Mouse (Mus musculus): ENCODE data around the gene Slc7a15.

Gene Slc7a15

DNA sequence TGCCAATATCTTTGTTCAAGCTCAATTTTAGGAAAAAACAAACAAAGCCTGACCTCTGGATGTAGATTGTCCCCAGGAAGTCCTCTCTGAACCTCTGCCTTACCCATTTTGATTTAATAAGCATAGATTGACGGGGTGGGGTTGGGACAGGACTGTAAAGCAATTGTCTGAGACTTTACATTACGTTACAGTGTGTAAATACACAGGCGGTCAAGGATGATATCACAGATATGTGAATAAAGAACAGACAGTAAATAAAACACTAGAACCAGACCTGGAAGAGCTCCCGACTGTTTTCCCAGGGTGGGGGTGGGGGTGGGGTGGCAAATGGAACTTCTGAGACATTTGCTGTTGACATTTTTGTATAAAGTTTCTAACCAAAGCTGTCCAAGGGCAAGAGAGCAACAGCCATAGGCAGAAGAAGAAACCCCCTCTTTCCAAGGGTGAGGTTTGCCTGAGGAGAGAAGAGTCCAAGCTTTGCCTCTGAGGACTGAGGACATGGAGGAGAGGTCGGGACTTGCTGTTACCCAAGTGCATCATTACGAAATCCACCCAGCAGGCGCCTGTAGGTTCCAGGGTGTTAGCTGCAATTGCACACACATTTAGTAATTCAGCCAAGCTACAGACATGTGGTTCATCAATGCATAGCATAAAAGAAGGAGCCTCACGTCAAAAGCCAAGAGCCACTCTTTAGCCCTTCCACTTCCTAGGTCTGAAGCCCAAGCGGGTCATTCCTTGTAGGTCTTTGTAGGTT lies 91.7 kb downstream of the Slc7a15 start:
- DNase-seq (ENCODE audit: low spot score): no peak

DNA sequence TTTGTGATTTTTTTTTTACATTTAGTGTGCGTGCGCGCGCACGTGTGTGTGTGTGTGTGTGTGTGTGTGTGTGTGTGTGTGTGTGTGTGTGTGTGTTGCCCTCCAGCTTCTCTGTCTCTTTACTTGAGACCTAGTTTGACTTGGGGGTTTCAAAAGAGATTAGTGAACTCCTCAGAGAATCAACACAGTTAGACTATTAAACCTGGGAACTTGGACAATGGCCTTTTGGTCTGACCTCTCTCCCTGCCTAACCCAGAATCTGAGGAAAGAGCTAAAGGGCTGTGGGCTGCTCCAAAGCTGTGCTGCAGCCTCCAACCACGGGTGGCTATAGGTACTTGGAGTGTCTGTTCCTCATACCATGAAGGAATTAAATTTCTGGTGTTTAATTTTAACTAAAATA lies 94.7 kb downstream of the Slc7a15 start:
- no peak for DNase-seq (ENCODE audit: low spot score)

DNA sequence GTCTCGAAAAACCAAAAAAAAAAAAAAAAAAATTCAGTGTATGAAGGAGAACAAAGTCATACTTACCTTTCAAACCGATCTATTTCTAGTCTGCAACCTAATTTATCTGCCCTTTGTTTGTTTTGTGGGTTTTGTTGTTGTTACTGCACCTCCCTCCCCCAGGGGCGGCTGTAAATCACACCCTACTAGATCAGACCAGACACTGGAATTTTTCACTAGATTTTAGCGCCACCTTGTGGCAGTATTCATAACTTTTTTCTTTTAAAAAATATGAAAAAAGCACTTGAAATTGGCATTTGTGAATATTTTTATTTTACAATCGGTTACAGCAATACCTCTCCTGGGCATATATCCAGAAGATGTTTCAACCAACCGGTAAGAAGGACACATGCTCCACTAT lies 96.3 kb downstream of the Slc7a15 start:
- DNase-seq (ENCODE audit: low spot score): peak; percentile 55

DNA sequence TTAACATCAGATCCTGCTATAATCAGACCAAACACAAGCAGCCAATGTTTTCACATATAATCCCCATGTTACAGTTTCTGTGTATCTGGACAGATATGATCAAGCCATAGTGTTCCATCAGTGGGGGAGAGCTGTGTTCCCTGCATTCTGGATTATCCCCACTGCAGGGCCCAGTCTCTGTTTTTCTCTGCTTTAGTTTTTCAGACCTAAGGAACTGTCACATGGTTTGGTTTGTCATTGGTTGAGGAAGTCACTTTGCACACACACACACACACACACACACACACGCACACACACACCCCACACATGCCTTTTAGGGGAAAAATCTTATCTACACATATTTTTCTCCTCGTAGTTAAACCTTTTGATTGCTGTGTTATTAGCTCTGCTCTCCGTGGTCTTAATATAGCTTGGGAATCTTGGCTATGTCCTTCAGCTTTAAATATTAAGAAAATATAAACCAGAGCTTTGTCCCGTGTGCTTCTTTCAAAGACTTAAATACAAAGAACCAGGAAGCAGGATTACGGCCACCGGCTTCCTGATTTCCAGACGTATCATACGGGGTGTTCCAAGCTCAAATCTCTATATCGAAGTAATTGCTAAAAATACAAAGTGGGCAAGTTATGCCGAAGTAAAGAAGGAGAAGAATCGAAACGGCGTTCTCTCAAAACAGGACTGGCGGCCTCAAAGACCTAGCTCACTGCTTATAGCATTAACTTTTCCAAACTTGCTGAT lies 97.1 kb downstream of the Slc7a15 start:
- DNase-seq (ENCODE audit: low spot score): no peak

DNA sequence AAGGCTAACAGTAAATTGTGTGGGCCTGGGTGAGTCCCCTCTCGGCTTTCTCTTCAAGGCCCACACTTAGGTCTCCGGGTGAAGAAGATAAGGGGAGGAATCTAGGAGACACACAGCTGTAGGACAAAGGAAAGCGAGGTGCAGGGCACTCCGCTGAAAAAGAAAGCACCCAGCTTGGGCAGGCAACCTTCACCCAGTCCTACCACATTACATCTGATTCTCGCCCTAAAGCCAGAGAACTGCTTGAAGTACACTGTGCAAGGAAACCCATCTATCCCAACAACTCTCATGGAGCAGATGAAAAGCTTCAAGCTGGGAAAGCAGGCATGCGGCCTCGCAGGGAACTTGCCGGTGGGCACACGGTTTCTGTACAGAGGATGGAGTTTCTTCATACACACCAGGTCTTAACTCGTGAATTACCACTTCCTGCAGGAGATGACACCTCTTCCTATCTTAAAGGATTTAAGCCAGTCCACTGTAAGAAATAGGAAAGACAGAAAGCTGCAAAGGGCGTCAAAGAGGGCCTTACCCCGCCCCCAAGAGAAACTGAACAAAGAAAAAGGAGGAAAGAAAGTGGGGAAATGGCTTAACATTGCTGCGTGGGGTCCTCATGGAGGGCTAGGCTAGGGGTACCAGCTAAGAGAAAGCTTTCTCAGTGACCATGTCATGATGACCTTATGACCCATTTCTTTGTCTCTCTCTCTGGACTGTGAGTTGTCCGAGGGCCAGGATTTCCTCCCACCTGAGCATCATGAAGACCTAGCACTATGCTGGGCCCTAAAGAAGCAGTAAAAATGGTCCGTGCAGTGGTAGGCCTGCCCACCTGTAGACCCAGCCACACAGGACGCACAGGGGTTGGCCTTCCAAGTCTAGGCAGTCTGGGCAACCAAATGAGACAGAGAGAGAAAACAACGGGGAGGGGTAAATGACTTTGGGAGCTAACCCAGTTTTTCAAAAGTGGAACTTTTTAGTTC lies 98.0 kb downstream of the Slc7a15 start:
- DNase-seq (ENCODE audit: low spot score): no peak

DNA sequence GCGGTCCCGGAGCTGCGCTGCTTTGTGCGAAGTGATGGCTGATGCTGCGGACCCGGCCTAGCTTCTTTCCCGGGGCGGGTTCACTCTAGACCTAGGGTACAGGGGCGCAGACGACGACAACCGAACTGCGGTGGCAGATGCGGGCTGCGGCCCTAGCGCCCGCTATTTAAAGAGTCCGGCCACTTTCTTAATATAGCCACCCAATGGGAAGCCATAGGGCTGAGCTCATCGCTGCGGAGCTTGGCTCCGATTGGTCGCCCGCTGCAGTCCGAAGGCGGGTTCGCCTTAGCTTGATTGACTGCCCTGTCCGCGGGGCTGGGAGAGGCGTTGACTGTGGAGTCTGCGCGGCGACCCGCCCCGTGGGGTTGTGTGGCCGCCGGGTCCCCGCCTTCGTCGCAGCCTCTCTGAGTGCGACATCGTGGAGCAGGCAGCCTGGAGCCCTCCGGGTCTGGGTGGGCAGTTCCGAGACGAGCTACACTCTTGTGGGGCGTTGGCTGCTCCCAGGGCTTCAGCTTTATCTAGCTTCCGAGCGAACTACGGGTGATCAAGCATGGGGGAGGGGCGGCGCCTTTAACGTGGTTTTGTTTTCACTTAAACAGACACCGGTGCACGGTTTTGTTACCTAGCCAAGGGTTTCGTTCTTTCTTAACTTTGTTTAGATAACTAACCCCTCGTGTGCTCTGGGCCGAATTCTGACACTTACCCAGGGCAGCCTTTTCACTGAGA lies 98.8 kb downstream of the Slc7a15 start, which contains the start of gene Rhob:
Gene Rhob (minus strand): TSS at position 139 of the 726 bp plus-strand sequence.
- DNase-seq (ENCODE audit: low spot score): peak; percentile 73

DNA sequence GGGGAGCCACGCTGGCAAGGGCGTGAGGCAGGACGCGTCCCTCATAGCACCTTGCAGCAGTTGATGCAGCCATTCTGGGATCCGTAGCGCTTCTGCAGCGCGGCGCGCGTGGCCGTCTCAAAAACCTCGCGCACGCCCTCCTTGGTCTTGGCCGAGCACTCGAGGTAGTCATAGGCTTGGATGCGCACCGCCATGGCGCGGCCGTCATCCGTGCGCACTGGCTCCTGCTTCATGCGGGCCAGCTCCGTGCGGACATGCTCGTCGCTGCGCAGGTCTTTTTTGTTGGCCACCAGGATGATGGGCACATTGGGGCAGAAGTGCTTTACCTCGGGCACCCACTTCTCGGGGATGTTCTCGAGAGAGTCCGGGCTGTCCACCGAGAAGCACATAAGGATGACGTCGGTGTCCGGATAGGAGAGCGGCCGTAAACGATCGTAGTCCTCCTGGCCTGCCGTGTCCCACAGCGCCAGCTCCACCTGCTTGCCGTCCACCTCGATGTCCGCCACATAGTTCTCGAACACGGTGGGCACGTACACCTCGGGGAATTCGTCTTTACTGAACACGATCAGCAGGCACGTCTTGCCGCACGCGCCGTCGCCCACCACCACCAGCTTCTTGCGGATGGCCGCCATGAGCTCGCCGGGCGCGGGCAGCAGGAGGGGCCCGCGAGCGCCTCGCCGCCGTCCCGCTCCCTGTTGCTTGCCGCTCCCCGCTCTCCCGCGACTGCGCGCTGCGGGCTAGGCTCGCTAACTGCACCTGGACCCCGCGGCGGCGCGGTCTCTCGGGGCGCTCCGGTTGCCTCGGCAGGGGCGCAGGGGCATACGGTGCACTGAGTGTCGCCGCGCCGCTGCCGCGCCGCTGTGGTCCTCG lies 99.6 kb downstream of the Slc7a15 start:
- DNase-seq (ENCODE audit: low spot score): peak; percentile 23

DNA sequence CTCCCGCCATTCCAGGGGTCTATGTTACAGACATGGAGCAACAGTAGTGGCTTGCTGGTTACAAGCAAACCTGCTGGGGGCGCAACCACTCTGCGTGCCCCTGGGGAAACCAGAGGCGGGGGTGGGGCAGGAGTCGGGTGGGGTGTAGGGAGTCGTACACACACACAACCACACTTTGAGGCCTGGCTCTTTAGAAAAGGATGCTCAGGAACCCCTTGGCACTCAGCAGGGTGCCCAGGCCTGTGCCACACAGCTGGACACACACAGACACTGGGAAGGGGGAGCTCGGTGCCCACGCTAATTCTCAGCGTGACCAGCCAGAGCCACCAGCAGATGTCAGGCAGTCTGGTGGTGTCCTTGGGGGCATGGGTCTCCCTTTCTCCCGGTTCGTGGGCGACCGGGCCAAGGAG lies 100.3 kb downstream of the Slc7a15 start:
- DNase-seq (ENCODE audit: low spot score): no peak

DNA sequence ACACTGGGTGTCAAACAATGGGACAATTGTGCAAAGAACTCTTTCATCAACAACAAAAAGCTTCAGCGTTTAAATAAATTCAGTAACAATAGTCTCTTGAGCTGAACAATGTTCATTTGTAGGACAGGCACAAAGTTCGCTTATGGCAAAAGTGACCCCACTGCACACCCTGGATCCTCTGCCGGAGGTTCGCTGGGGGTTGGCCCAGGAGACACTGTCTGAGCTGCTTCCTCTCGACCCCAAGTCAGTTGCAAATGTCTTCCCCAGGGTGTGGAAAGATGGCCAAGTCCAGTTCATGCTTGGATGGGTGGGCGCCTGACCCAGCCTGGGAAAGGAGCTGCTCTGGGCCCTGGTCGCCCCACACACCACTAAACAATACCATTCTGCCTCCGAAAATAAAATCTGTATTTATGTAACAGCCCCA lies 100.7 kb downstream of the Slc7a15 start:
- no peak for DNase-seq (ENCODE audit: low spot score)

DNA sequence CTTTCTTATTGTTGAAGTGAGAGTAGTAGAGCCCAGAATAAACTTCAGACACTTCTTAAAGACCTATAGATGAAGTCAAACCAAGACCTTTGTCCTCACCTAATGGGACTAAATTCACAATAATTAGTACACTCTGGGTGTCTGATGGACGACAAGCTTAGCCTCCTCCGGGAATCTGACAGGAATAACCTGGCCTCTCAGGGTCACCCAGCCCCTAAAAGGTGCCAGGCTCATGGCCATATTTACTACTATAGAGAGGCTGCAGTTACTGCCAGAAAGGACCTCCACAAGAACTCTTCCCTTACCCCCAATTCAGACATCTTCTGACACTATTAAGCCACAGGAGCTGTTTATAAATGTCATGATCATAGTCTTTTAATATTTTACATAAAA lies 101.6 kb downstream of the Slc7a15 start:
- no peak for DNase-seq (ENCODE audit: low spot score)

DNA sequence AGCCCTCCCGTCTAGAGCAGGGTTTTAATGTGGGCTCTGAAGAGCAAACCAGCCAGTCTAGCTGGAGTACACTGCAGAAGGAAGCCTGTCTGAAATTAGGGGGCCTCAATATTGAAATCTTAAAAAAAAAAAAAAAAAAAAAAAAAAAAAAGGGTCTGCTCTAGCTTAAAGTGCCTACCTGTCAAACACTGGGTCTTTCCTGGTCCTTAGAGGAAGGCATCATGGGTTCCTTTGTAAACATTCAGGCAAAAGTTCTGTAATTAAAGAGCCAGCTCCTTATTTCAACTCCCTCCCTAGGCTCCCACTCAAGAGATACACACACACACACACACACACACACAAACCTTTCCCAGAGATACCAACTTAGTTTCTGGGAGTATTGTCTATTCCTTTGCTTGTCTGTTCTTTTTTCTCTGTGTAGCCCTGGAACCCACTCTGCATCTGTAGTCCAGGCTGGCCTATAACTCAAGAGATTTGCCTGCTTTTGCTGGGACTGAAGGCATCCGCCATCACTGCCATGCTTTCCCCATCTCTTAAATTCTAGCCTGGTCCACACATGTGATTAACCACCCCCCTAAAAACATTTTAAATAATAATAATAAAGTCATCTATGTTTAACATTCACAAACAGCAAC lies 102.1 kb downstream of the Slc7a15 start:
- DNase-seq (ENCODE audit: low spot score): no peak

DNA sequence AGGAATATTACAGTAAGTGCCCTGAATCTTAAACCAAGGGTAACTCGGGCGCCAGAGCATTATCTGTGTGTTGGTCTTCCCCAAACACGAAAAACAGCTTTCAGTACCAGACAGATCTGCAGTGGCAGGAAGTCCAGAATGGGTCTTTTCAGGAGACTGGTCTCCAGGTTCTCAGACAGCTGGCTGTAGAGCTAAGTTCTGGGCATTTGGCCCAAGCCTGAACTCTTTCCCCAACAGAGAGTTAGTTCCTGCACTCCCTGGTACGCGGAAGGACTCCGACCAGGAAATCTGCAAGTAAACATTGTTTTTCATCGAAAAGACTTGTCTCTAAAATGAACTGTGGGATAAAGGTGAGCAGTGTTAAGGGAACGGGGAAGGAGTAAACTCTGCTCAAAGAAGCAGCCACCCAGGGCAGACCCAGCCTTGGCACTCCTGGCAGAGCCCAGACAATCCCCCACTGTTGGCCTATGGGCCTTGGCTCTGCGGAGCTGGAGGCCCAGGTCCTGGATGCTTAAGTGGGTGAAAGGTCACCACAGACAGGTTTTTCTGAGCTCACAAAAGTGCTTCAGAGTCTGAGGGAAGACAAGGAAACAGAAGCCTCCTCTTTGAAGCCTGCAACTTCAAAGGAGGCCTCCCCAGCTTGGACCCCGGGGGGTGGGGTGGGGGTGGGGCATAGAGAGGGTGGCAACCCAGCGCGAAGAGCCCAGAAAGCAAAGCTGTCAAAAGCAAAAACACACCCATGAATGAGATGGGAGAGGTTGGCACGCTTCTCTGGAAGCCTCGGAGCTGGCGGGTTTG lies 102.8 kb downstream of the Slc7a15 start:
- DNase-seq (ENCODE audit: low spot score): peak; percentile 37

DNA sequence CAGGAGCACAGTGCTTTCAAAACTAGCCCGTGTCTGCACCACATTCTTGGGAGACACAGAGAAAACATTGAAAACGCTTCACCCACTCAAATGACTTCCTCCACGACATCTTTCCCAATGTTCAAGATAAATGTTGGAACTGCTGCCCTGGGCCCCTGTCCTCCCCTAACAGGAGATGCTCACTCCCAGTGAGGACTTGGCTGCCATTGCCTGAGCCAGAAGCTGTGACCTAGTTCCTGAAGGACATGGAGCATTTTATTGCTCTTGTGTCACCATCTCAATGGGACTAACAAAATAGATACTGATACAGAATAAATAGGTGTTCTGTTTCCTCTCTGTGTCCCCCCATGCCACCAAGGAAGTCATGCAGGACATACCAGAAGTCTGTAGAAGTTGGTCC lies 104.2 kb downstream of the Slc7a15 start:
- no peak for DNase-seq (ENCODE audit: low spot score)

DNA sequence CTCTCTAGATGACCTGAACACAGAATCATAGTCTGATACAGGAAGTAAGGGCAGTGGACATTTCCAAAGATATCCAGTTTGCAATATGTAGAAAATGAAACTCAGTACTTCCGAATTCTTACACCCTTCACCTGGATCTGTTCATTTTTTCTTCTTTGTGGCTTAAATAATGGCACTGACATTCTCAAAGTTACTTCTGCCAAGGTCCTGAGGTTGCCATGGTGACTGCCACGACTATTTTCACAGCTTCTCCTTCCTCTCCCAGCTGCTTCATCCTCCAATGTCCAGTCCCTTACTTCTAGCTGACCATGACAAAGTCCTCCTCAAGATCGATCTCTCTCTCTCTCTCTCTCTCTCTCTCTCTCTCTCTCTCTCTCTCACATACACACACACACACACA lies 105.5 kb downstream of the Slc7a15 start:
- no peak for DNase-seq (ENCODE audit: low spot score)

DNA sequence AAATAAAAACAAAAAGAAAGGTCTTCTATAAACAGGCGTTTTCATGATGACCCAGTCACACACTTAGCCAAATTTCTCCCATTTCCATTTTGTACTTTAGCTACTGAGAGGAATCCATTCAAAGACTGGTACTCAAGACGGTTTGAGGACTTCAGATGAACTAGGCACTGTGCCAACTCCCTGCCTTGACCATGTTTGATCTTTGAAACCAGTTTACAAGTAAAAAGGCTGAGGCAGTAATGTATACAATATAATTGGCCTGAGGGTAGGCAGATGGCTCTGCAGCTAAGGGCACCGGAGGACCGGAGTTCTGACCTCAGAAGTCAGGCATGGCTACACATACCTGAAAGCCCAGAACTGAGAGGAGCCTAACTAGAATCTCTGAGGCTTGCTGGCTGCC lies 109.8 kb downstream of the Slc7a15 start:
- DNase-seq (ENCODE audit: low spot score): no peak

DNA sequence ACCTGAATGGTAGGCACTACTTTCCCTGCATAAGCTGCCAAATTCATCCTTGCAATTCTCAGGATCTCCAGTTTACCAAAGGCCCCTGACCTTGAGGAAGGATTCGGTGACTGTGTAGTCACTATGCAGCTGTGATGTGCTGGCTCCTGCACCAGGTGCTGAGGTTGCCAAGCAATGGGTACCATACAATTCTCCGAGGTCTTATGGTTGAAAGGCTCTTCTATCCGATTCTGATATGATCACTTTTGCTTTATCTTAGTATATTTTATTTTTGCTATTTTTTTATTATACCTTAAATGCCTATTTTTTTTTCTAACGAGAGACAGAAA lies 110.2 kb downstream of the Slc7a15 start:
- DNase-seq (ENCODE audit: low spot score): no peak

DNA sequence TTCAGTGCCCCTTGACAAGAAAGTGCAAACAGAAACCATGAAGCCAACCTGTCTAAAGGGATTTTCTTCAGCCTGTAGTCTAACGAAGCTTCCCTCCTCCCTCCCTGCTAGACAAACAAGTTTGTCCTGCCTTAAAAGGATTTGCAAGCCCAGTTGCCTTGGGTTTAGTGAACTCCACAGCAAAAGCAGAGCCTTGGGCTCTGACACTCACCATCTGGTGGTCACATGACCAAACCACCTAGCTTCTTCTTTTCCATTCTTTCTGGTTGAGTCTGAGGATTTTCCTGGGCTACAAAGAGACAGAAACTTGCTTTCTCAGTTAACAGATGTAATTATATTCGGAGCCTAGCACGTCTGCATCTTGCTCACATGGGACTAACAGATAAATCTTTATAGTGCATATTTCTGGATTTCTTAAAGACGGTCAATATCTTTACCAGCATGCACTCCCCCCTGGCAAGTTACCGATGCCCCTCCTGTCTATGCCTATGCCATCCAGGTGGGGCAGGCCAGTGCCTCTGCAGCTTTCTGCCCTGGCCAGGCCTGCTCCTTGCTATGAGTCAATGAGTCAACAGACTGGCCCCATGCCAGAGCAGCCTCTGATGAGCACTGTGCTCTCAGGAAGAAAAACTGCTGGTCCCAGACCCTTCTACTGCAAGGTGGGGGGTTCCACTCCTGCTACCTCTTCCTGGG lies 110.8 kb downstream of the Slc7a15 start:
- no peak for DNase-seq (ENCODE audit: low spot score)

DNA sequence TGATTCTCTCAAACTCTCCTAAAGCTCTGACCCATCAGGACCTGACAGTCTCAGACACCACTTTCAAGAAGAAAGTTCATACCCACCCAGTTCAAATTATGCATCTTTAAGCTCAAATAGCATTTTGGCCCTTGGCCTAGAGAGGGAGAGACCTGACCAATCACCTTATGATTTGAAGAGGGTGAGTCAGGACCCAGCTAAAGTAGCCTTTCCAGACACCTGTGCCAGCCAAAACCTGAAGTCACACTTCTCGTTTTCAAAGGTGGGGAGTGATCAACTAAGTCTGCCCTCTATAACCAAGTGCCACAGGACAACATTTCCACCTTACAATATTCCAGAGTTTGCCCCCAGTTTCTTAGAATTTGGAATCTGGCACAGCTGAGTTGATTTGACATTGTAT lies 111.6 kb downstream of the Slc7a15 start:
- no peak for DNase-seq (ENCODE audit: low spot score)

DNA sequence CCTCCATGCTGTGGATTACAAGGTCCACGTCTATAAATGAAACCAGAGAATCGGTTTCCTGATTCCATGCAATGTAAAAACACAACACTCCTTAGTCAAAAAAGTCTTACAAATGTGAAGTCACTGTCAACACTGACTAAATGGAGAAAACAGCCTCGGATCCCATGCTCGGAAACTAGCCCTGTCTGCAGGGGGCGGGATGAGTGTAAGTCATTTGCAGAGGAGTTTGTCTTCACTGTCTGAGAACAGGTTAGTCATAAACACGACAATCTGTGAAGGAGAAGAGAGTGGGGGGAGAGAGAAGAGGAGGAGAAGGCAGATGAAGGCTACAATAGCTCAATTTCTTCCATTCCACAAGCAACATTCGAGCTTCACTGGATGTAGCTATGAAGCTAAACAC lies 113.6 kb downstream of the Slc7a15 start:
- DNase-seq (ENCODE audit: low spot score): no peak
